Mouse (Mus musculus) ES-E14 (cell line): ENCODE measurements at regions not wholly inside any gene's neighbourhood (a gene's known extent, or its start where the extent isn't known, plus 50 kb on each side); places are given as distances from the start of the nearest gene placed in this dataset.

Source experiments
- DNase-seq: peaks from one replicate; pipeline ENCODE4 v3.0.0-alpha.2; 2013; ENCODE audit warnings: low read depth, low spot score
- H3K27ac ChIP-seq: 2 replicates; pipeline ENCODE4 v1.5.1; 2012; ENCODE audit warnings: low read depth, mild to moderate bottlenecking, low read length, moderate library complexity, mixed read lengths; ENCODE audit not compliant: poor library complexity, insufficient read depth, severe bottlenecking
- H3K36me3 ChIP-seq: 2 replicates; pipeline ENCODE4 v1.6.1; 2012; ENCODE audit warnings: mild to moderate bottlenecking, low read length, moderate library complexity, mixed read lengths; ENCODE audit not compliant: control insufficient read depth, poor library complexity, insufficient read depth, severe bottlenecking
- H3K4me1 ChIP-seq, 2 experiments: fragments of 150-350 bp in 1 of 2; sonication (generic) in 1 of 2; 2 replicates each; pipeline ENCODE4 v1.6.1; 2012; ENCODE audit warnings: low read length in 2 of 2, mild to moderate bottlenecking in 1 of 2, mixed read lengths in 1 of 2; ENCODE audit not compliant: control insufficient read depth in 2 of 2, insufficient read depth in 2 of 2, poor library complexity in 1 of 2
- H3K4me3 ChIP-seq, 2 experiments: fragments of 150-350 bp in 1 of 2; sonication (generic) in 1 of 2; 2 replicates each; pipeline ENCODE4 v1.5.1; 2012; ENCODE audit warnings: low read length in 2 of 2, low read depth in 1 of 2, mild to moderate bottlenecking in 1 of 2, mixed read lengths in 1 of 2; ENCODE audit not compliant: insufficient read depth in 1 of 2, poor library complexity in 1 of 2, severe bottlenecking in 1 of 2
- H3K9ac ChIP-seq: 2 replicates; pipeline ENCODE4 v1.6.1; 2012; ENCODE audit warnings: low read depth, mild to moderate bottlenecking, low read length, mixed read lengths; ENCODE audit not compliant: poor library complexity, insufficient read depth, severe bottlenecking
- H3K9me3 ChIP-seq: fragments of 150-350 bp; sonication (generic); 2 replicates; pipeline ENCODE4 v1.6.1; 2012; ENCODE audit warnings: low read depth, mild to moderate bottlenecking, low read length; ENCODE audit not compliant: control insufficient read depth, insufficient read depth
- CHD2 ChIP-seq: IDR thresholded peaks from 2 replicates; pipeline ENCODE4 v1.6.1; 2014; ENCODE audit warnings: mild to moderate bottlenecking, low read depth, low read length, inconsistent platforms
- HCFC1 ChIP-seq: IDR thresholded peaks from 2 replicates; pipeline ENCODE4 v1.6.1; 2012; ENCODE audit warnings: low read length, inconsistent platforms, borderline replicate concordance; ENCODE audit not compliant: insufficient read depth
- MAFK ChIP-seq: IDR thresholded peaks from 2 replicates; pipeline ENCODE4 v1.6.1; 2014; ENCODE audit warnings: mild to moderate bottlenecking, low read depth, low read length, inconsistent platforms; ENCODE audit not compliant: insufficient read depth
- ZC3H11A ChIP-seq: IDR thresholded peaks from 2 replicates; pipeline ENCODE4 v1.6.1; 2012; ENCODE audit warnings: low read depth, mild to moderate bottlenecking, inconsistent platforms, low read length, borderline replicate concordance
- ZNF384 ChIP-seq: IDR thresholded peaks from 2 replicates; pipeline ENCODE4 v1.6.1; 2012; ENCODE audit warnings: low read depth, low read length, inconsistent platforms
- in situ Hi-C, 2 experiments: fragments of 600-800 bp; cut with MboI; formaldehyde crosslinking; loops; one replicate each; pipeline ENCODE4 v1.15.1; 2025; ENCODE audit warnings: low sequenced_read_pairs in 2 of 2, inconsistent platforms in 1 of 2; ENCODE audit not compliant: unreplicated experiment in 2 of 2

DNA sequence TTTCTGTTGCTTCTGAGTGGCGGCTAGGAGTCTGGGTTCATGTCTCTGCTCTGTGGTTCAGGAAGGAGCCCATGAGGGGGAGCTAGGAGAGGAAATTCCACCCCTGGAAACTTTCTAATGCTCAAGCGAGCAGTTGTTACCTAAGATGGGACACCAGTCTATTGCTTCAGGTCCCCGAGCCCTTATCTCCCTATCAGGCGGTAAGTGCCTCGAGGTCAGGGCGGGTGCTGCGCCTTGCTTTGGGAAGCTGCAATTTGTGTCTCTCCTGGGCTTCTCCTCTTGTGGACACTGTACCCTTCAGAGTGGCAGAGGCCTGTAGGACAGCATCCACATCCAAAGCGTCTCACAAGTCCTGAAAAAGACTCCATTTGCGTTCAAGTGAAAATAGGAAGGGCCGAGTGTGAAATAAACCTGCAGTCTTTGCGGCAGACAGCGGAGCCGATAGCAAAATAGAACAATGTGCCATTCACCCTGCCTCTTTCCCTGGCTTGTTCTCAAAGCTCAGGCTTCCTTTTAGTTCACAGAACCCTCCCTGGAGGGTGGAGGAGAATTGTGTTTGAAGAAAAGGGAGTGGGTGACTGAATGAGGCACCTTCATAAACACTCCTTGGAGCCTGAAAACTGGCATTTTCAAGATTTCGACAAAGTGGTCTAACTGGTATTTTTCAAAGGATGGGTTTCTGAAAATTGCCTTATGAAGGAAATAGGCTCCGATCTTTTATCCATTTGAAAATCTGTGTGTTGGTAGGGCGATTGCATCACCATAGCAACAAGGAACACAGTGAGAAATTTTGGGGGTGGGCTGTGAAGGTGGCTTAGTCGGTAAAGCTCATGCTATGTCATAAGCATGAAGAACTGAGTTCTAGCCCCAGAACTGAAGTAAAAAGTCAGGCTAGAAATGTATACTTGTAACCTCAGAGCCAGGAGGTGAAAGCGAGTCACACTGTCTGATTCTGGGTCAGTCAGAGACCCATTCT is 87.2 kb upstream of the Cxcr4 start:
- H3K36me3 ChIP-seq = no peaks in the 10 kb centered on the region
- no peaks in the 10 kb centered on the region for H3K4me1 ChIP-seq
- in situ Hi-C loops = no loop called here
- no peak overlapping the region for H3K27ac ChIP-seq
- no peak overlapping the region for H3K9ac ChIP-seq
- no peaks in the 10 kb centered on the region for H3K9me3 ChIP-seq
- no peak overlapping the region for H3K4me3 ChIP-seq
- TF ChIP-seq HCFC1 (no peak), MAFK (no peak), ZNF384 (no peak), CHD2 (no peak), ZC3H11A (no peak)
- DNase-seq = no peak

DNA sequence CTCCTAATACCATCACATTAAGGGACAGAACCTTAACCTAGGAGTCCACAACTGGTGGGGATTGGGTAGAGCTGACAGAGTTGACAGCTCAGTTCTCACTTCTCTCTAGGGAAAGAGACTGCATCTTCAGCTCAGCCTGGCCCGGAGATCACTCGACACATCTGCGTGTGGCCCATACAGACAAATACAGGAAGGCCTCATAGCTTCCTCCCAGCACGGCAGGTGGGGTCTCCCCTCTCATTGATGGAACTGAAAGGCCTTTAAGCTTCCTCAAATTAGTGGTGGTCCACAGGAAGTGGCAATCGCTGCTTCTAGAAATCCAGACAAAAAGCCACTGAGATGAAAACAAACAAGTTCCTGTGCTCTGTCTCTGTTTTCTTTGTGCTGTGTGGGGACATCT is 83.4 kb upstream of the Cxcr4 start:
- in situ Hi-C loops = no loop called here
- H3K9me3 ChIP-seq = no peaks in the 10 kb centered on the region
- no peak for DNase-seq
- H3K9ac ChIP-seq = no peak overlapping the region
- H3K27ac ChIP-seq = no peak overlapping the region
- H3K4me1 ChIP-seq = no peaks in the 10 kb centered on the region
- TF ChIP-seq HCFC1 = no peak
- no peak for TF ChIP-seq MAFK
- no peak for TF ChIP-seq CHD2
- TF ChIP-seq ZC3H11A = no peak
- no peak for TF ChIP-seq ZNF384
- no peaks in the 10 kb centered on the region for H3K36me3 ChIP-seq
- H3K4me3 ChIP-seq = no peak overlapping the region

DNA sequence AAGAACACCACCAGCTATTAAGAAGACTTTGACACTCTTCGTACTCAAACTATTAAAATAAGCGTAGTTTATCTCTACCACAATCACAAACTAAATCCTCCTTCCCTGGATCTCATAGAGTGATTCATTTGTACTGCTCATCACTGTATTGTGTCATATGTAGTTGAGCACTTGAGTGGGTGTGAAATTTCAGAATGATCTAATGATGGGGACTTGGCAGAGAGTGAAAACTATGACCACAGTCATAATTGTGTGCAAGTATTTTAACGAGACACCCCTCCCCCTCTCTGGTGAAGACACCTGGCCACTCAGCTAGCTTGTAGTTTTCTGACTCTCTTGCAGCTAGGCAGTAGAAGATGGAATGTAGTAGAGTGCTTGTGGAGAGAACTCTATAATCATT is 80.2 kb upstream of the Cxcr4 start:
- Histone ChIP-seq H3K9ac (no peak overlapping the region), H3K9me3 (no peaks in the 10 kb centered on the region), H3K4me3 (no peak overlapping the region), H3K27ac (no peak overlapping the region), H3K4me1 (no peaks in the 10 kb centered on the region), H3K36me3 (no peaks in the 10 kb centered on the region)
- DNase-seq = no peak
- TF ChIP-seq CHD2 (no peak), ZNF384 (no peak), HCFC1 (no peak), ZC3H11A (no peak), MAFK (no peak)
- in situ Hi-C loops = no loop called here

DNA sequence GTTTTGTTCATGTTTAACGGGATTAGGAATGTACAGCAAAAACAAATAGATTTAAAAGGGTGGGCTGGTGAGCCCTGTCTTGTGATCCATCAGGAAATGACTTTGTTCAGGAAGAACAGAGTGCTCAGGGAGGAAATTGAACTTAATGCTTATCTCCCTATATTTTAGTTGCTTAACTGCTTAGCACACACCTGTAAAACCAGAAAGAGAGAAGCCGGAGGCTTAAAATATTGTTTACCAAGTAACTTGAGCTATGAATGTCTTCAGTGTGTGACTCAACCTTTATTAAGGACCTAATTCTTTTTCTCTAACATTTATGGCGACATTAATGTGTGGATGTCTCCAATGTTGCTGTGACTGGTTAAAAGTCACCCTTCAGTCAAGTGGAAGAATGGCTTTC is 79.4 kb upstream of the Cxcr4 start:
- no peak overlapping the region for H3K4me3 ChIP-seq
- no peak for DNase-seq
- H3K27ac ChIP-seq = no peak overlapping the region
- no peaks in the 10 kb centered on the region for H3K4me1 ChIP-seq
- TF ChIP-seq MAFK (no peak), CHD2 (no peak), HCFC1 (no peak), ZNF384 (no peak), ZC3H11A (no peak)
- no peaks in the 10 kb centered on the region for H3K9me3 ChIP-seq
- no peaks in the 10 kb centered on the region for H3K36me3 ChIP-seq
- H3K9ac ChIP-seq = no peak overlapping the region
- in situ Hi-C loops = no loop called here

DNA sequence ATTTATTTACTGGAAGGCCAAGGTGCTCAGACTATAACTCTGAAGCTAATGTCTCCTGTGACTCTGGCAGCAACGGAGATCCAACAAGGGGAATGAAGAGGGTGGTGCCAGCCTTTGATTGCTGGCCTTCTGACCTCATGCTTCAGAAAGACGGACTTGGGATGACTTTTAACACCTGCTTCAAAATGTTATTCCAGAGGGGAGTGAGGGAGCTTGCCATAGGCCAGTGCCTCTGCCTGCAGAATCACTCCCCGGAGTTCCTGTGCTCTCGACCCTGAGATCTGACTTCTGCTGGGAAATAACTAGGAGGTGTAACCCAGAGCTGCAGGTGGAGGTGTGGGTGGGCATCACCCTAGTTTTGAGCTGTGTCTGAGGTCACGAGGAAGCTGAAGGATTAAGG is 78.9 kb upstream of the Cxcr4 start:
- in situ Hi-C loops = no loop called here
- no peak for TF ChIP-seq CHD2
- no peak for TF ChIP-seq ZNF384
- no peak for TF ChIP-seq MAFK
- no peak for TF ChIP-seq HCFC1
- TF ChIP-seq ZC3H11A = no peak
- Histone ChIP-seq H3K36me3 (no peaks in the 10 kb centered on the region), H3K4me3 (no peak overlapping the region), H3K9me3 (no peaks in the 10 kb centered on the region), H3K27ac (no peak overlapping the region), H3K4me1 (no peaks in the 10 kb centered on the region), H3K9ac (no peak overlapping the region)
- DNase-seq = no peak
